Mouse (Mus musculus): Measurements from ENCODE around the gene Tab1. TPM values are rescaled to one million over a fixed set of nuclear protein-coding genes. Genes with fewer than 3 reads are reported as not detected.

The Tab1 gene
- polyA plus RNA-seq, 1 experiment from 2014 or later, result 33.1 TPM

GRCm38 (mm10) chr15:80160223-80160622 lies 27.3 kb downstream of the Tab1 start:
- no peaks in the 10 kb centered on the region for H3K27me3 ChIP-seq (replicated peaks; ENCODE audit: control insufficient read depth, insufficient read depth, low read length)
- H3K4me2 ChIP-seq (ENCODE audit: low read length), result no peak overlapping the region
- ATAC-seq (no peak), DNase-seq (ENCODE audit: low spot score) (no peak)
- H3K4me1 ChIP-seq (ENCODE audit: control insufficient read depth, insufficient read depth, low read length), result no peaks in the 10 kb centered on the region
- no peak overlapping the region for H3K27ac ChIP-seq (ENCODE audit: low read depth, low read length)
- no peak overlapping the region for H3K9ac ChIP-seq (ENCODE audit: low read length)
- WGBS, result 93% methylated on average over 13 of the region's 13 CpGs
- no peaks in the 10 kb centered on the region for H3K9me3 ChIP-seq (replicated peaks; ENCODE audit: control insufficient read depth, low read length)
- no peak overlapping the region for H3K4me3 ChIP-seq (ENCODE audit: low read depth, low read length)
- H3K36me3 ChIP-seq (ENCODE audit: control insufficient read depth, insufficient read depth, low read length), result peaks cover 73% of the 10 kb centered on the region

- Histone ChIP-seq H3K9ac (ENCODE audit: low read length) (no peak overlapping the region), H3K4me1 (ENCODE audit: control insufficient read depth, insufficient read depth, low read length) (no peaks in the 10 kb centered on the region), H3K4me2 (ENCODE audit: low read length) (no peak overlapping the region), H3K9me3 (replicated peaks; ENCODE audit: control insufficient read depth, low read length) (no peaks in the 10 kb centered on the region), H3K27me3 (replicated peaks; ENCODE audit: control insufficient read depth, insufficient read depth, low read length) (no peaks in the 10 kb centered on the region), H3K36me3 (ENCODE audit: control insufficient read depth, insufficient read depth, low read length) (peaks cover 68% of the 10 kb centered on the region), H3K27ac (ENCODE audit: low read depth, low read length) (no peak overlapping the region), H3K4me3 (ENCODE audit: low read depth, low read length) (no peak overlapping the region)
- no peak for ATAC-seq
- 88% methylated on average over 4 of the region's 4 CpGs for WGBS
- no peak for DNase-seq (ENCODE audit: low spot score)
Observed at GRCm38 (mm10) chr15:80160726-80161125, 27.8 kb downstream of the Tab1 start.

- ATAC-seq, result no peak
Observed at GRCm38 (mm10) chr15:80161199-80161598, 28.3 kb downstream of the Tab1 start.

GRCm38 (mm10) chr15:80162401-80162964 lies 29.6 kb downstream of the Tab1 start:
- H3K4me1 ChIP-seq (ENCODE audit: control insufficient read depth, insufficient read depth, low read length), result no peaks in the 10 kb centered on the region
- no peak overlapping the region for H3K27ac ChIP-seq (ENCODE audit: low read depth, low read length)
- no peak overlapping the region for H3K9ac ChIP-seq (ENCODE audit: low read length)
- no peak overlapping the region for H3K4me2 ChIP-seq (ENCODE audit: low read length)
- no peaks in the 10 kb centered on the region for H3K27me3 ChIP-seq (replicated peaks; ENCODE audit: control insufficient read depth, insufficient read depth, low read length)
- peaks cover 52% of the 10 kb centered on the region for H3K36me3 ChIP-seq (ENCODE audit: control insufficient read depth, insufficient read depth, low read length)
- WGBS, result 95% methylated on average over 4 of the region's 4 CpGs
- DNase-seq (ENCODE audit: low spot score) (no peak), ATAC-seq (no peak)
- no peak overlapping the region for H3K4me3 ChIP-seq (ENCODE audit: low read depth, low read length)
- H3K9me3 ChIP-seq (replicated peaks; ENCODE audit: control insufficient read depth, low read length), result no peaks in the 10 kb centered on the region

More at GRCm38 (mm10) chr15:80161199-80161598, 28.3 kb downstream of the Tab1 start:
- no peaks in the 10 kb centered on the region for H3K27me3 ChIP-seq (replicated peaks; ENCODE audit: control insufficient read depth, insufficient read depth, low read length)
- peaks cover 63% of the 10 kb centered on the region for H3K36me3 ChIP-seq (ENCODE audit: control insufficient read depth, insufficient read depth, low read length)
- no peak for DNase-seq (ENCODE audit: low spot score)
- H3K4me1 ChIP-seq (ENCODE audit: control insufficient read depth, insufficient read depth, low read length), result no peaks in the 10 kb centered on the region
- H3K27ac ChIP-seq (ENCODE audit: low read depth, low read length), result no peak overlapping the region
- no peak overlapping the region for H3K4me2 ChIP-seq (ENCODE audit: low read length)
- no peak overlapping the region for H3K9ac ChIP-seq (ENCODE audit: low read length)
- H3K9me3 ChIP-seq (replicated peaks; ENCODE audit: control insufficient read depth, low read length), result no peaks in the 10 kb centered on the region
- WGBS, result 89% methylated on average over 3 of the region's 3 CpGs
- H3K4me3 ChIP-seq (ENCODE audit: low read depth, low read length), result no peak overlapping the region

- DNase-seq (ENCODE audit: low spot score) (no peak), ATAC-seq (no peak)
- H3K36me3 ChIP-seq (ENCODE audit: control insufficient read depth, insufficient read depth, low read length), result peaks cover 44% of the 10 kb centered on the region
- no peaks in the 10 kb centered on the region for H3K27me3 ChIP-seq (replicated peaks; ENCODE audit: control insufficient read depth, insufficient read depth, low read length)
- H3K9me3 ChIP-seq (replicated peaks; ENCODE audit: control insufficient read depth, low read length), result no peaks in the 10 kb centered on the region
- H3K4me2 ChIP-seq (ENCODE audit: low read length), result no peak overlapping the region
- no peak overlapping the region for H3K27ac ChIP-seq (ENCODE audit: low read depth, low read length)
- H3K4me1 ChIP-seq (ENCODE audit: control insufficient read depth, insufficient read depth, low read length), result no peaks in the 10 kb centered on the region
- no peak overlapping the region for H3K4me3 ChIP-seq (ENCODE audit: low read depth, low read length)
- H3K9ac ChIP-seq (ENCODE audit: low read length), result no peak overlapping the region
- 79% methylated on average over 11 of the region's 11 CpGs for WGBS
Observed at GRCm38 (mm10) chr15:80163274-80163673, 30.3 kb downstream of the Tab1 start.

GRCm38 (mm10) chr15:80163716-80164115 lies 30.8 kb downstream of the Tab1 start:
- Histone ChIP-seq H3K9ac (ENCODE audit: low read length) (no peak overlapping the region), H3K27ac (ENCODE audit: low read depth, low read length) (no peak overlapping the region), H3K36me3 (ENCODE audit: control insufficient read depth, insufficient read depth, low read length) (peaks cover 40% of the 10 kb centered on the region), H3K4me2 (ENCODE audit: low read length) (no peak overlapping the region), H3K9me3 (replicated peaks; ENCODE audit: control insufficient read depth, low read length) (no peaks in the 10 kb centered on the region), H3K4me3 (ENCODE audit: low read depth, low read length) (no peak overlapping the region), H3K4me1 (ENCODE audit: control insufficient read depth, insufficient read depth, low read length) (no peaks in the 10 kb centered on the region), H3K27me3 (replicated peaks; ENCODE audit: control insufficient read depth, insufficient read depth, low read length) (no peaks in the 10 kb centered on the region)
- whole genome bisulfite sequencing, result 92% methylated on average over 4 of the region's 4 CpGs
- ATAC-seq (no peak), DNase-seq (ENCODE audit: low spot score) (no peak)

- whole genome bisulfite sequencing, result 53% methylated on average over 5 of the region's 5 CpGs
- Histone ChIP-seq H3K4me2 (ENCODE audit: low read length) (no peak overlapping the region), H3K4me1 (ENCODE audit: control insufficient read depth, insufficient read depth, low read length) (no peaks in the 10 kb centered on the region), H3K4me3 (ENCODE audit: low read depth, low read length) (no peak overlapping the region), H3K36me3 (ENCODE audit: control insufficient read depth, insufficient read depth, low read length) (peaks cover 23% of the 10 kb centered on the region), H3K27me3 (replicated peaks; ENCODE audit: control insufficient read depth, insufficient read depth, low read length) (no peaks in the 10 kb centered on the region), H3K9ac (ENCODE audit: low read length) (no peak overlapping the region), H3K27ac (ENCODE audit: low read depth, low read length) (no peak overlapping the region), H3K9me3 (replicated peaks; ENCODE audit: control insufficient read depth, low read length) (no peaks in the 10 kb centered on the region)
- DNase-seq (ENCODE audit: low spot score), result no peak
- no peak for ATAC-seq
Observed at GRCm38 (mm10) chr15:80165396-80165795, 32.5 kb downstream of the Tab1 start.

GRCm38 (mm10) chr15:80169484-80169883 lies 36.6 kb downstream of the Tab1 start:
- DNase-seq (ENCODE audit: low spot score) (no peak), ATAC-seq (no peak)
- peaks cover under 1% of the 10 kb centered on the region; the same call in 1 of the 2 replicates for H3K4me1 ChIP-seq (ENCODE audit: control insufficient read depth, insufficient read depth, low read length)
- no peak overlapping the region for H3K4me3 ChIP-seq (ENCODE audit: low read depth, low read length)
- H3K27ac ChIP-seq (ENCODE audit: low read depth, low read length), result no peak overlapping the region
- no peaks in the 10 kb centered on the region for H3K36me3 ChIP-seq (ENCODE audit: control insufficient read depth, insufficient read depth, low read length)
- 94% methylated on average over 1 of the region's 1 CpGs for WGBS
- no peaks in the 10 kb centered on the region for H3K9me3 ChIP-seq (replicated peaks; ENCODE audit: control insufficient read depth, low read length)
- no peaks in the 10 kb centered on the region for H3K27me3 ChIP-seq (replicated peaks; ENCODE audit: control insufficient read depth, insufficient read depth, low read length)
- H3K9ac ChIP-seq (ENCODE audit: low read length), result no peak overlapping the region
- no peak overlapping the region for H3K4me2 ChIP-seq (ENCODE audit: low read length)

- Histone ChIP-seq H3K4me1 (ENCODE audit: control insufficient read depth, insufficient read depth, low read length) (peaks cover 9% of the 10 kb centered on the region; the same call in 1 of the 2 replicates), H3K4me2 (ENCODE audit: low read length) (no peak overlapping the region), H3K9me3 (replicated peaks; ENCODE audit: control insufficient read depth, low read length) (no peaks in the 10 kb centered on the region), H3K4me3 (ENCODE audit: low read depth, low read length) (no peak overlapping the region), H3K9ac (ENCODE audit: low read length) (no peak overlapping the region), H3K27me3 (replicated peaks; ENCODE audit: control insufficient read depth, insufficient read depth, low read length) (no peaks in the 10 kb centered on the region), H3K27ac (ENCODE audit: low read depth, low read length) (no peak overlapping the region), H3K36me3 (ENCODE audit: control insufficient read depth, insufficient read depth, low read length) (no peaks in the 10 kb centered on the region)
- 60% methylated on average over 4 of the region's 4 CpGs for WGBS
- ATAC-seq (no peak), DNase-seq (ENCODE audit: low spot score) (no peak)
Observed at GRCm38 (mm10) chr15:80170357-80170756, 37.4 kb downstream of the Tab1 start.

Measured in forebrain, embryonic 14.5 days (tissue).